Mouse (Mus musculus) layer of hippocampus, postnatal 36 days (tissue): ENCODE measurements around the gene Kif3b. TPM values are rescaled to one million over a fixed set of nuclear protein-coding genes. Genes with fewer than 3 reads are reported as not detected.
"Not testable (repeated sequence)": the region's sequence is repeated elsewhere in the genome, so short reads cannot be mapped to it uniquely, and the experiment has no call there.

Experiments used
- DNase-seq, 2 experiments: peaks; one replicate each; pipeline ENCODE4 v3.0.0; 2022
- total RNA-seq, 2 experiments: library from RNA; stranded (reverse); gene quantifications; 2 replicates each; pipeline ENCODE4 v1.2.3; 2021

Kif3b gene
- total RNA-seq, 2 experiments from 2014 or later = 55.6 to 58.0 TPM

GRCm38 (mm10) chr2:153346221-153347182 lies 55.3 kb downstream of the Kif3b start:
- DNase-seq = peak in 1 of 2 experiments; percentile 31

GRCm38 (mm10) chr2:153347183-153347781 lies 56.1 kb downstream of the Kif3b start:
- no peak for DNase-seq

DNA sequence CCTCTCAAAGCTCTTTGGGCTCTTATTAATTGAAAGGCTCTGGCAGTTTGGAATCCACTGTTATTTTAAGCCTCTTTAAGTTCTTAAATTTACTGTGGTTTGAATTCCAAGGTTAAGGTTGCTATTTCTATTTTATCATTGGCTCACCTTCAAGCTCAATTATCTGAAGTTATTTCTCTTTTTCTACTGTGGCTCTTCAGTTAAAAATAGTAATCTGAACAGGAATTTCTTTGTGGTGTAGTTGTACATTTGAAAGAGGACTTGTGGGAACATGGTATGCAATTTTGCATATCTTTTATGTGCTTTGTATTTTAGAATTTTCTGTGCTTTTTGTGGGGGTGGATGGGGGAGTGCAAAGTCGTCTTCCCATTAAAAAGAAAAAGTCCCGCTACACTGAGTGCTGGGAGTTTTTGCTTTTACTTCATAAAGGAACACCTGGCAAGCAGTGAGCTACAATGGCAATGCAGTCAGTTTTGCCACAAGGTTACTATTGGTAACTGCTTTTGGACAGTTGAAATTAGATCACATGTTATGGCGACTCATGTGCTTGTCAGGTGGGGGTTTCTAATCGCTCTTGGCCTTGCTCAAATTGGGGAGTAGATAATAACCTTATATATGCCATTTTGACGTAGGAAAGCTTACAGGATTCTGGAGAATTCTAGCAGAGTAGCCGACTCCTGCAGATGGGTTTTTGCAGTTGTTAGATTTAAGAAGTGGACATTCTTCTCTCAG lies 57.1 kb downstream of the Kif3b start:
- DNase-seq = no peak

GRCm38 (mm10) chr2:153350552-153351181 lies 59.5 kb downstream of the Kif3b start:
- no peak for DNase-seq

DNA sequence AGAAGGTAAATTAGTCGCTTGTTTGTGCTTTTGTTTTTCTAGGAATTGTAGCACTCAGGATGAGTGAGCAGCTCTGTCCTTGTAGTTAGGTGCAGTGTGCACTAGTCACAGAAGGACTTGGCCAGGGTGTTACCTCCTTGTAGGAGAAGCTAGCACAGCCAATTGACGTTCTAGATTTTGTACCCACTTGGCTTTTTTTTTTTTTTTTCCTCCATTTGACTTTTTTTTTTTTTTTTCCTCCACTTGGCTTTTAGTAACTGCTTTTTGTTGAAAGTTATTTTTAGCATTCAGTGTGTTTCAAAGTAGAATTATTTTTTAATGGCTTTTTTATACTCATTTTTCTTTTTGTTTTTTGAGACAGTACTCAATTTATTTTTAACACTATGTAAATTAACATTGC lies 63.4 kb downstream of the Kif3b start:
- DNase-seq = no peak

DNA sequence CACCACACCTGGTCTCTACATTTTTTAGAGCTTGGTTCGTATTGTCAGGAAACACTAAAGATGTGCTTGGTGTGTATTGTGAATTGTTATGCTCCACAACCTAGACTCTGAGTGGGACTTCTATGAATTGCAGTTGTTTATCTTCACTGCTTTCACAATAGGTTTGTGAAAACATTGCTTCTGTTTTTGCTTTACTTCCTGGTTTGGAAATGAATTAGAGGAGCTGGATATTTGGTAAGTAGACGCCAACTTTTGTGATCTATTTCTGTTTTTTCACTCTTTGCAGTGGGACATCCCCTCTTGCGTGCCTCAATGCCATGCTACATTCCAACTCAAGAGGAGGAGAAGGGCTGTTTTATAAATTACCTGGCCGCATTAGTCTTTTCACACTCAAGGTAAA lies 65.6 kb downstream of the Kif3b start:
- DNase-seq = no peak

- no peak for DNase-seq
Observed at GRCm38 (mm10) chr2:153361101-153361710, 70.0 kb downstream of the Kif3b start.

DNA sequence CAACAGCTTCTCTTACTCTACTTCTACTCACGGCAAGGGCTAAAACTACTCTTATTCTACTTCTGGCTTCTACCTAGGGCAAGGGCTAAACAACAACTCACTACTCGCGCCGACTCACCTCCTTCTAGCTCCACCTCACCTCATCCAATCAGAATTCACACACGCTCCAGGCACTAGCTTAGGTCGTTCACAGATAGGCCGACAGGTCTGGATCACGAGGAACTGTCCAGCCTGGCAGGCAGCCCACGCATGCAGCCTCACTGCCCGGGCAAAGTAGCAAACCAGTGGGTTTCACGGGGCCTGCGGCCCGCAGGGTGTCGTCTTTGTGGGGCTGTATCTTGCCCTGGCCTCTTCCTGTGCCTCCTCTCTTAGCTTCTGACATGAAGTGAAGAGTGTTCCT lies 73.3 kb downstream of the Kif3b start:
- DNase-seq = not testable (repeated sequence)

- DNase-seq = no peak
Observed at GRCm38 (mm10) chr2:153370871-153371270, 79.7 kb downstream of the Kif3b start.

- no peak for DNase-seq
Observed at GRCm38 (mm10) chr2:153375380-153375779, 84.2 kb downstream of the Kif3b start.

DNA sequence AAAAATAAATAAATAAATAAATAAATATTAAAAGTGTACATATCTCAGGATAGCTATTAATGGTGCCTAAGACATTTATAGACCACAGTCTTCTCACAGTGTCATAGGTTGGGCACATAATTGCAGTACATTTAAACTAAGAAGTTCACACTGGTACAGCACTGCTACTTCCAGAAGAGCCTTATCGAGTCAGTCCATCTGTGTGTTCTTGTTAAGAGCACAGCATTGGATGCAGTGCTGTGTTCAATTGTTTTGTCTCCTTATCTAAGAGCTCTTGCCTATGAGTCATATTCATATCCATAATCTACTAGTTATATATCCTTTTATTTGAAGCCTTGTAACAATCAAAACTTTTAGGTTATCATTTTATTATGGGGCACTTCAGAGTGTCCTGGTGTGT lies 89.3 kb downstream of the Kif3b start:
- no peak for DNase-seq

Other genes with a start within 250 kb of the Kif3b start
- gene Ccm2l, start 225.5 kb upstream of the Kif3b start, total RNA-seq = 1 to 10 TPM; 3.9 to 5.2 TPM
- 1 to 10 TPM; 1.6 to 2.2 TPM for gene Hck, start 182.9 kb upstream of the Kif3b start, total RNA-seq
- gene Tm9sf4, start 130.1 kb upstream of the Kif3b start, total RNA-seq = 100 to 1,000 TPM in 1 of 2 experiments, 10 to 100 TPM in 1; 84.1 to 103 TPM
- 10 to 100 TPM; 23.0 to 23.1 TPM for gene Tspyl3, start 66.0 kb upstream of the Kif3b start, total RNA-seq
- gene Plagl2, start 50.0 kb upstream of the Kif3b start, total RNA-seq = 1 to 10 TPM; 4.9 to 5.0 TPM
- gene Pofut1, start 49.9 kb upstream of the Kif3b start, total RNA-seq = 10 to 100 TPM; 16.8 TPM
- 10 to 100 TPM; 32.1 to 32.6 TPM for gene Asxl1, start 54.4 kb downstream of the Kif3b start, total RNA-seq
- not detected for gene 4930404H24Rik, start 201.4 kb downstream of the Kif3b start, total RNA-seq
- gene Nol4l, start 238.6 kb downstream of the Kif3b start, total RNA-seq = 10 to 100 TPM; 47.0 to 47.3 TPM